Mouse (Mus musculus) hindbrain, postnatal 0 days (tissue): ENCODE measurements at regions not wholly inside any gene's neighbourhood (a gene's known extent, or its start where the extent isn't known, plus 50 kb on each side); places are given as distances from the start of the nearest gene placed in this dataset.

ENCODE experiments used
- ATAC-seq: fragments of 200-750 bp; cut with Nextera tagmentation; 2 replicates; pipeline ENCODE4 v1.8.0; 2017; ENCODE audit warnings: mild to moderate bottlenecking, moderate TSS enrichment, moderate library complexity
- DNase-seq: peaks from one replicate; pipeline ENCODE4 v3.0.0-alpha.2; 2015; ENCODE audit warnings: low spot score
- H3K27ac ChIP-seq: fragments of 300-500 bp; sonication (generic); 2 replicates; pipeline ENCODE4 v1.5.1; 2014; ENCODE audit warnings: mild to moderate bottlenecking
- H3K27me3 ChIP-seq: fragments of 300-500 bp; sonication (generic); 2 replicates; pipeline ENCODE4 v1.6.1; 2014; ENCODE audit warnings: low read length, mixed read lengths; ENCODE audit not compliant: insufficient read depth
- H3K36me3 ChIP-seq: fragments of 300-500 bp; sonication (generic); 2 replicates; pipeline ENCODE4 v1.6.1; 2014; ENCODE audit warnings: low read length, mixed read lengths; ENCODE audit not compliant: insufficient read depth
- H3K4me1 ChIP-seq: fragments of 300-500 bp; sonication (generic); 2 replicates; pipeline ENCODE4 v1.6.1; 2014; ENCODE audit warnings: antibody characterized with exemption, low read length, mixed read lengths; ENCODE audit not compliant: insufficient read depth
- H3K4me2 ChIP-seq: fragments of 300-500 bp; sonication (generic); 2 replicates; pipeline ENCODE4 v1.6.1; 2014; ENCODE audit warnings: low read depth, mild to moderate bottlenecking, low read length, moderate library complexity, mixed read lengths
- H3K4me3 ChIP-seq: fragments of 300-500 bp; sonication (generic); 2 replicates; pipeline ENCODE4 v1.5.1; 2014; ENCODE audit warnings: low read length
- H3K9ac ChIP-seq: fragments of 300-500 bp; sonication (generic); replicated peaks from 2 replicates; pipeline ENCODE4 v1.6.1; 2014; ENCODE audit warnings: mild to moderate bottlenecking, low read length, moderate library complexity, mixed read lengths
- H3K9me3 ChIP-seq: fragments of 300-500 bp; sonication (generic); 2 replicates; pipeline ENCODE4 v1.6.1; 2016; ENCODE audit warnings: low read length, mixed read lengths
- CTCF ChIP-seq: IDR thresholded peaks from 2 replicates; pipeline ENCODE4 v1.5.1; 2016; ENCODE audit warnings: antibody characterized with exemption, control low read depth, low read depth
- WGBS: fragments of 180-500 bp; shearing (Covaris S2); extraction: QIAGEN DNeasy Blood & Tissue Kit; methylation state at CpG from one replicate; pipeline ENCODE4 v1.1.7; 2014; 5-methylcytosine and 5-hydroxymethylcytosine counted together

- 69% methylated on average over 2 of the region's 2 CpGs for WGBS
- Histone ChIP-seq H3K4me2 (no peak overlapping the region), H3K4me3 (no peak overlapping the region), H3K27ac (no peak overlapping the region), H3K9me3 (no peaks in the 10 kb centered on the region), H3K36me3 (no peaks in the 10 kb centered on the region), H3K9ac (no peak overlapping the region), H3K27me3 (no peaks in the 10 kb centered on the region), H3K4me1 (no peaks in the 10 kb centered on the region)
- no peak for TF ChIP-seq CTCF
- DNase-seq (no peak), ATAC-seq (no peak)
Measured at GRCm38 (mm10) chr16:55747250-55747649, 91.4 kb downstream of the Nfkbiz start.

- Histone ChIP-seq H3K27ac (no peak overlapping the region), H3K36me3 (no peaks in the 10 kb centered on the region), H3K9ac (no peak overlapping the region), H3K4me1 (no peaks in the 10 kb centered on the region), H3K4me3 (no peak overlapping the region), H3K27me3 (no peaks in the 10 kb centered on the region), H3K9me3 (no peaks in the 10 kb centered on the region), H3K4me2 (no peak overlapping the region)
- DNase-seq (no peak), ATAC-seq (no peak)
- no peak for TF ChIP-seq CTCF
- WGBS, result 49% methylated on average over 3 of the region's 3 CpGs
Measured at GRCm38 (mm10) chr16:55746159-55746558, 92.5 kb downstream of the Nfkbiz start.

GRCm38 (mm10) chr16:55745094-55745493 is 93.6 kb downstream of the Nfkbiz start:
- no peaks in the 10 kb centered on the region for H3K27me3 ChIP-seq
- H3K9ac ChIP-seq, result no peak overlapping the region
- no peak for ATAC-seq
- no peak overlapping the region for H3K4me2 ChIP-seq
- no peaks in the 10 kb centered on the region for H3K4me1 ChIP-seq
- H3K4me3 ChIP-seq, result no peak overlapping the region
- WGBS, result 73% methylated on average over 3 of the region's 3 CpGs
- no peak for DNase-seq
- H3K27ac ChIP-seq, result no peak overlapping the region
- H3K36me3 ChIP-seq, result no peaks in the 10 kb centered on the region
- H3K9me3 ChIP-seq, result no peaks in the 10 kb centered on the region
- TF ChIP-seq CTCF, result no peak

GRCm38 (mm10) chr16:55741099-55741863 is 97.4 kb downstream of the Nfkbiz start:
- H3K4me3 ChIP-seq, result no peak overlapping the region
- 82% methylated on average over 2 of the region's 2 CpGs for WGBS
- TF ChIP-seq CTCF, result no peak
- H3K36me3 ChIP-seq, result no peaks in the 10 kb centered on the region
- ATAC-seq (no peak), DNase-seq (no peak)
- no peak overlapping the region for H3K4me2 ChIP-seq
- H3K4me1 ChIP-seq, result no peaks in the 10 kb centered on the region
- no peaks in the 10 kb centered on the region for H3K27me3 ChIP-seq
- H3K9me3 ChIP-seq, result no peaks in the 10 kb centered on the region
- no peak overlapping the region for H3K9ac ChIP-seq
- no peak overlapping the region for H3K27ac ChIP-seq

- no peak overlapping the region for H3K4me2 ChIP-seq
- no peak overlapping the region for H3K9ac ChIP-seq
- 89% methylated on average over 4 of the region's 4 CpGs for WGBS
- H3K4me3 ChIP-seq, result no peak overlapping the region
- no peak for TF ChIP-seq CTCF
- H3K27me3 ChIP-seq, result no peaks in the 10 kb centered on the region
- DNase-seq (no peak), ATAC-seq (no peak)
- no peaks in the 10 kb centered on the region for H3K4me1 ChIP-seq
- no peaks in the 10 kb centered on the region for H3K9me3 ChIP-seq
- H3K27ac ChIP-seq, result no peak overlapping the region
- H3K36me3 ChIP-seq, result no peaks in the 10 kb centered on the region
Measured at GRCm38 (mm10) chr16:55738741-55739140, 100.0 kb downstream of the Nfkbiz start.

GRCm38 (mm10) chr16:55735476-55735968 is 103.2 kb downstream of the Nfkbiz start:
- Histone ChIP-seq H3K36me3 (no peaks in the 10 kb centered on the region), H3K27ac (no peak overlapping the region), H3K4me1 (no peaks in the 10 kb centered on the region), H3K27me3 (no peaks in the 10 kb centered on the region), H3K4me2 (no peak overlapping the region), H3K9me3 (no peaks in the 10 kb centered on the region), H3K9ac (no peak overlapping the region), H3K4me3 (no peak overlapping the region)
- WGBS, result 94% methylated on average over 7 of the region's 7 CpGs
- DNase-seq, result no peak
- no peak for TF ChIP-seq CTCF
- ATAC-seq, result no peak

- Histone ChIP-seq H3K4me2 (no peak overlapping the region), H3K9me3 (no peaks in the 10 kb centered on the region), H3K27me3 (no peaks in the 10 kb centered on the region), H3K27ac (no peak overlapping the region), H3K4me1 (no peaks in the 10 kb centered on the region), H3K9ac (no peak overlapping the region), H3K4me3 (no peak overlapping the region), H3K36me3 (no peaks in the 10 kb centered on the region)
- DNase-seq (no peak), ATAC-seq (no peak)
- WGBS, result 82% methylated on average over 11 of the region's 11 CpGs
- TF ChIP-seq CTCF, result no peak
Measured at GRCm38 (mm10) chr16:55734301-55734700, 104.4 kb downstream of the Nfkbiz start.
